9 mouse cellular contexts compared by ENCODE assay signal in the genomic region with DNA sequence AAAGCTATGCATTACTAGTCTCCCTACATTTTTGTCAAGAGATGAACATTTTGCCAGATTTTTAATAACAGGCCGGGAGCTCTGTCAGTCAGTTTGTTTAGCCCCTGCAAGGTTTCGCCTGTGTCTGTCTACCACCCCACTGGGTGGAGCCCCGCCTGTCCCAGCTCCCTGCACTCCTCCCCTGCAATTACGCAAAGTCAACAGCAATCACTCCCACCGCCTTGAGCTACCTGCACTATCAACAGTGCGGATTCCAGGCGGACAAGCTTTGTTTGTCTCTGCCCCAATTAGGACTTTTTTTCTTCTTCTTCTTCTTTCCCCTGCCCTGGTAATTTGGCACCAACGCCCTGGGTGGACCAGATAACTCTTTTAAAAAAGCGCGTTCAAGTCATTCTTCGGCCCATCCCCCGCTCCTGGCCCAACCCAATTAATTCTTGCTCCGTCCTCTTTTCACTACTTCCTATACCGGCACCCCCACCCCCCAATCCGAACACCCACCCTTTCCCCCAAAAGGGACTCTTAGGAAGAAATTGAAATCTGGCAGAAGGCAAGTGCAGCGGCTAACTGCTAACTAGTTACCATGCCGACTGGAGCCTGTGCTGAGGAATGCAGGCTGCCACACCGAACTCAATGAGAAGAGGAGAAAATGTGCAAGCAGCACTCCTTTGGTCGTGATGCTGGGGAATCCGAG. TPM values are rescaled to one million over a fixed set of nuclear protein-coding genes. Genes with fewer than 3 reads are reported as not detected.
A peak's percentile ranks its signal among the peaks of the same experiment; 100 is the strongest.
DNase-seq lines count a peak whose midpoint lies in the region; ATAC-seq lines count a peak whose summit lies in the region.
"Had no signal": no experiment of that assay in that cellular context is flagged by ENCODE, and none has a peak within 500 bp of the region (broad histone marks: within the 10 kb centered on the region; RNA-seq: fewer than 3 reads in every experiment).

No protein-coding gene starts in this region.

- H3K4me1 ChIP-seq in embryonic facial prominence, embryonic 13.5 days: peaks cover 13% of the 10 kb centered on the region
- H3K4me1 ChIP-seq in hindbrain, embryonic 16.5 days (ENCODE audit: control insufficient read depth, insufficient read depth, low read depth, low read length): peaks cover 5% of the 10 kb centered on the region
- 0 out of 2 replicates have a peak, but pooled peaks cover 3% of the 10 kb centered on the region for H3K4me1 ChIP-seq in limb, embryonic 11.5 days (ENCODE audit: control insufficient read depth, insufficient read depth, low read length)
- H3K4me1 ChIP-seq in neural tube, embryonic 13.5 days (replicated peaks): peaks cover 17% of the 10 kb centered on the region

- H3K4me2 ChIP-seq in embryonic facial prominence, embryonic 13.5 days: peak overlapping the region; percentile 61
- H3K4me2 ChIP-seq in hindbrain, embryonic 16.5 days (ENCODE audit: low read length): peak overlapping the region; percentile 60
- peak overlapping the region; percentile 52 for H3K4me2 ChIP-seq in limb, embryonic 11.5 days (ENCODE audit: low read depth, severe bottlenecking)
- peak overlapping the region; percentile 49 for H3K4me2 ChIP-seq in neural tube, embryonic 13.5 days

- no peak overlapping the region for H3K9ac ChIP-seq in embryonic facial prominence, embryonic 13.5 days
- H3K9ac ChIP-seq in hindbrain, embryonic 16.5 days (ENCODE audit: low read depth, low read length): 0 out of 2 replicates have a peak overlapping the region, but pooled peaks have one; percentile 9
- no peak overlapping the region for H3K9ac ChIP-seq in limb, embryonic 11.5 days (ENCODE audit: low read length)
- no peak overlapping the region for H3K9ac ChIP-seq in neural tube, embryonic 13.5 days

- WGBS in embryonic facial prominence, embryonic 13.5 days: under 1% methylated on average over 20 of the region's 20 CpGs
- under 1% methylated on average over 20 of the region's 20 CpGs for WGBS in hindbrain, embryonic 16.5 days
- WGBS in limb, embryonic 11.5 days: 3% methylated on average over 20 of the region's 20 CpGs
- under 1% methylated on average over 20 of the region's 20 CpGs for WGBS in neural tube, embryonic 13.5 days

- ATAC-seq in embryonic facial prominence, embryonic 13.5 days (ENCODE audit: insufficient number of reproducible peaks, insufficient read depth, low FRiP score, low TSS enrichment, low read depth): 0 out of 2 replicates have a peak, but pooled peaks have one; percentile 56
- ATAC-seq in hindbrain, embryonic 16.5 days: peak; percentile 95
- ATAC-seq in limb, embryonic 11.5 days (ENCODE audit: insufficient number of reproducible peaks, low FRiP score, low TSS enrichment, low read depth): no peak
- ATAC-seq in neural tube, embryonic 13.5 days (ENCODE audit: low read depth): peak; percentile 92

- peaks cover 34% of the 10 kb centered on the region for H3K27me3 ChIP-seq in embryonic facial prominence, embryonic 13.5 days
- H3K27me3 ChIP-seq in hindbrain, embryonic 16.5 days (replicated peaks; ENCODE audit: control insufficient read depth, insufficient read depth, low read length): peaks cover 20% of the 10 kb centered on the region
- H3K27me3 ChIP-seq in limb, embryonic 11.5 days (ENCODE audit: control insufficient read depth, insufficient read depth, low read length): peaks cover 10% of the 10 kb centered on the region; the same call in 1 of the 2 replicates
- H3K27me3 ChIP-seq in neural tube, embryonic 13.5 days: peaks cover 82% of the 10 kb centered on the region

- H3K4me3 ChIP-seq in embryonic facial prominence, embryonic 13.5 days: peak overlapping the region; percentile 33
- peak overlapping the region; percentile 32 for H3K4me3 ChIP-seq in hindbrain, embryonic 16.5 days (ENCODE audit: low read length)
- H3K4me3 ChIP-seq in limb, embryonic 11.5 days (ENCODE audit: low read depth, low read length): peak overlapping the region; percentile 28
- peak overlapping the region; percentile 19; the same call in 1 of the 2 replicates for H3K4me3 ChIP-seq in neural tube, embryonic 13.5 days
- H3K4me3 ChIP-seq: myocyte had no signal

- no peaks in the 10 kb centered on the region for H3K36me3 ChIP-seq in embryonic facial prominence, embryonic 13.5 days
- H3K36me3 ChIP-seq in hindbrain, embryonic 16.5 days (ENCODE audit: control insufficient read depth, insufficient read depth, low read length): no peaks in the 10 kb centered on the region
- no peaks in the 10 kb centered on the region for H3K36me3 ChIP-seq in limb, embryonic 11.5 days (ENCODE audit: control insufficient read depth, insufficient read depth, low read length)
- H3K36me3 ChIP-seq in neural tube, embryonic 13.5 days: no peaks in the 10 kb centered on the region

- H3K9me3 ChIP-seq in embryonic facial prominence, embryonic 13.5 days: no peaks in the 10 kb centered on the region
- H3K9me3 ChIP-seq in hindbrain, embryonic 16.5 days (ENCODE audit: control insufficient read depth, low read length): no peaks in the 10 kb centered on the region
- no peaks in the 10 kb centered on the region for H3K9me3 ChIP-seq in limb, embryonic 11.5 days (ENCODE audit: control insufficient read depth, low read length)
- H3K9me3 ChIP-seq in neural tube, embryonic 13.5 days: no peaks in the 10 kb centered on the region

- DNase-seq in thymus, postnatal 4 days: peak; percentile 8
- DNase-seq in thymus, adult 18-20 months: no peak
- peak; percentile 55 for DNase-seq in limb, embryonic 11.5 days (ENCODE audit: low spot score)
- no peak for DNase-seq in T-cell, adult 2 months (ENCODE audit: low spot score)
- DNase-seq in adipocyte (ENCODE audit: low spot score): no peak

- no peak overlapping the region for H3K27ac ChIP-seq in embryonic facial prominence, embryonic 13.5 days
- peak overlapping the region; percentile 51 for H3K27ac ChIP-seq in hindbrain, embryonic 16.5 days (ENCODE audit: low read depth, low read length)
- no peak overlapping the region for H3K27ac ChIP-seq in limb, embryonic 11.5 days (replicated peaks; ENCODE audit: low read depth, low read length)
- H3K27ac ChIP-seq in neural tube, embryonic 13.5 days (replicated peaks): peak overlapping the region; percentile 23; the same call in 1 of the 2 replicates

RNA-seq across cellular contexts. Expression of gene Otx2, which starts 35.9 kb away (rescaled TPM):
- 8.6 and 13.1 TPM in 2 replicates for polyA plus RNA-seq in embryonic facial prominence, embryonic 13.5 days (2015; fragmentation: Nextera tagmentation; extraction: Ambion mirVana)
- polyA plus RNA-seq in hindbrain, embryonic 16.5 days (2015; fragmentation: Nextera tagmentation; extraction: Ambion mirVana): 21.0 and 26.3 TPM in 2 replicates
- polyA plus RNA-seq in limb, embryonic 11.5 days (2014; fragmentation: Nextera tagmentation; extraction: Ambion mirVana): not detected in 2 replicates
- 1.1 TPM in 1 of 2 replicates, not detected in the other for polyA plus RNA-seq in neural tube, embryonic 13.5 days (2015; fragmentation: Nextera tagmentation; extraction: Ambion mirVana)
- polyA plus RNA-seq: myocyte had no signal

Comparison
In these comparisons a context has a peak if more than half of its experiments do, and no peak if none do; other contexts are left out.
1. DNase-seq: peak in thymus, postnatal 4 days (single experiment) and limb, embryonic 11.5 days (single experiment); none in thymus, adult 18-20 months (0 of 2), T-cell, adult 2 months (single experiment) and adipocyte (single experiment).
2. H3K27ac ChIP-seq: peak in hindbrain, embryonic 16.5 days (single experiment) and neural tube, embryonic 13.5 days (single experiment); none in embryonic facial prominence, embryonic 13.5 days (single experiment) and limb, embryonic 11.5 days (single experiment).
3. Peak in every context shown above with its lines, with median percentiles within 50 percentile points of each other: H3K4me2 ChIP-seq and H3K4me3 ChIP-seq.